Mouse (Mus musculus) hindbrain, embryonic 16.5 days (tissue): ENCODE results near the gene S100a16. TPM values are rescaled to one million over a fixed set of nuclear protein-coding genes. Genes with fewer than 3 reads are reported as not detected.

ENCODE experiments used
- ATAC-seq: fragments of 200-750 bp; cut with Nextera tagmentation; 2 replicates; pipeline ENCODE4 v1.8.0; 2017; ENCODE audit warnings: moderate TSS enrichment, moderate library complexity
- H3K27ac ChIP-seq: fragments of 300-500 bp; sonication (generic); 2 replicates; pipeline ENCODE4 v1.5.1; 2014; ENCODE audit warnings: low read depth, mild to moderate bottlenecking, control low read depth, low read length, moderate library complexity
- H3K27me3 ChIP-seq: fragments of 300-500 bp; sonication (generic); replicated peaks from 2 replicates; pipeline ENCODE4 v1.6.1; 2014; ENCODE audit warnings: low read length; ENCODE audit not compliant: control insufficient read depth, insufficient read depth
- H3K36me3 ChIP-seq: fragments of 300-500 bp; sonication (generic); 2 replicates; pipeline ENCODE4 v1.6.1; 2014; ENCODE audit warnings: mild to moderate bottlenecking, low read length, moderate library complexity, mixed read lengths; ENCODE audit not compliant: control insufficient read depth, insufficient read depth
- H3K4me1 ChIP-seq: fragments of 300-500 bp; sonication (generic); 2 replicates; pipeline ENCODE4 v1.6.1; 2014; ENCODE audit warnings: low read depth, low read length; ENCODE audit not compliant: control insufficient read depth, insufficient read depth
- H3K4me2 ChIP-seq: fragments of 300-500 bp; sonication (generic); 2 replicates; pipeline ENCODE4 v1.6.1; 2014; ENCODE audit warnings: mild to moderate bottlenecking, low read length, control low read depth, moderate library complexity
- H3K4me3 ChIP-seq: fragments of 300-500 bp; sonication (generic); 2 replicates; pipeline ENCODE4 v1.5.1; 2014; ENCODE audit warnings: mild to moderate bottlenecking, low read length, control low read depth, moderate library complexity
- H3K9ac ChIP-seq: fragments of 300-500 bp; sonication (generic); 2 replicates; pipeline ENCODE4 v1.6.1; 2014; ENCODE audit warnings: low read depth, mild to moderate bottlenecking, control low read depth, low read length, moderate library complexity
- H3K9me3 ChIP-seq: fragments of 300-500 bp; sonication (generic); 2 replicates; pipeline ENCODE4 v1.6.1; 2014; ENCODE audit warnings: mild to moderate bottlenecking, low read length, moderate library complexity; ENCODE audit not compliant: control insufficient read depth
- WGBS: fragments of 180-500 bp; shearing (Covaris S2); extraction: QIAGEN DNeasy Blood & Tissue Kit; methylation state at CpG from one replicate; pipeline ENCODE4 v1.1.7; 2014; 5-methylcytosine and 5-hydroxymethylcytosine counted together
- polyA plus RNA-seq: library from polyadenylated mRNA; unstranded; fragments of >200 nt; fragmentation: Nextera tagmentation; extraction: Ambion mirVana; gene quantifications from 2 replicates; pipeline ENCODE4 v1.2.1, GENCODE M21; 2015

Gene S100a16
- polyA plus RNA-seq: 50.5 and 60.8 TPM in 2 replicates

DNA sequence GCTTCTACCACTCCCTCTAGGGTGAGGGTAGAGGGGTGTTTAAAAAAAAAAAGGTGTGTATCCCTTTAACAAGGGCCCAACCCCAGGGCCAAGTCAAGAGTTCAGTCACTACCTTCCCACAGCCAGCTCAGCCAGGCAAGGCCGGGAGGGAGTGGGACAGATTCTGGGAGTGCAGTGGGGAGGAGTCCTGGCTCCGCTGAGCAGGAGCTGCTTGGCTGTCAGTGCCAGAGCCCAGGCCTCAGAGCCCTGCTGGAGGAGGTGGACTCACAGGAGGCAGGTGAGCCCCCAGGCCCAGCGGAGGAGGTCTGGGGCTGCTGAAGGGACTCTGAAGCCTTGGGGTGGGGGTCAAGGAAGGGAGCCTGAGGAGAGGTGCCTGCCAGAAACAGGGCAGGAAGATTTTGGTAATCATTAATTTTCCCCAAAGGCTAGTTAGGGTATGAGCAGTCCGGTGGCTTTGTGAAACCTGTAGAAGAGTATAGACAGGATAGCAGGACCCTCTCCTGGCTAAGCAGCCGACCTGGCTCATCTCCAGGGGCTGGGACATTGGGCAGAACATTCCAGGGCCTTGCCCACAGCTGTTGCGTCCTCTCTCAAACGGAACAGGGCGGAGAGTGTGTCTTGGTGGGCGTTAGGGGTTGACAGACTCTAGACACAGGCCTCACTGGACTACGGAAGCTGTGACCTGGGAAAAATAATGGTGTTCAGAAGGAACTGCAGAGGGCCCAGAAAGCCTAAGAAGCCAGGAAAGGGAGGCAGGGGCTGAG lies at the start of gene S100a16:
TSS of gene S100a16 (plus strand) at position 114 of the 764 bp plus-strand sequence.
- peaks cover 4% of the 10 kb centered on the region; the same call in 1 of the 2 replicates for H3K4me1 ChIP-seq
- H3K9ac ChIP-seq: peak within 1 kb of the TSS; percentile 41
- H3K4me3 ChIP-seq: peak within 1 kb of the TSS; percentile 17; the same call in 1 of the 2 replicates
- no peak; the same call in 1 of the 2 replicates for ATAC-seq
- H3K36me3 ChIP-seq: no peaks in the 10 kb centered on the region
- no peaks in the 10 kb centered on the region for H3K27me3 ChIP-seq
- no peaks in the 10 kb centered on the region for H3K9me3 ChIP-seq
- H3K4me2 ChIP-seq: peak within 1 kb of the TSS; percentile 37; the same call in 1 of the 2 replicates
- WGBS: 41% methylated on average over 10 of the region's 10 CpGs
- no peak within 1 kb of the TSS for H3K27ac ChIP-seq

DNA sequence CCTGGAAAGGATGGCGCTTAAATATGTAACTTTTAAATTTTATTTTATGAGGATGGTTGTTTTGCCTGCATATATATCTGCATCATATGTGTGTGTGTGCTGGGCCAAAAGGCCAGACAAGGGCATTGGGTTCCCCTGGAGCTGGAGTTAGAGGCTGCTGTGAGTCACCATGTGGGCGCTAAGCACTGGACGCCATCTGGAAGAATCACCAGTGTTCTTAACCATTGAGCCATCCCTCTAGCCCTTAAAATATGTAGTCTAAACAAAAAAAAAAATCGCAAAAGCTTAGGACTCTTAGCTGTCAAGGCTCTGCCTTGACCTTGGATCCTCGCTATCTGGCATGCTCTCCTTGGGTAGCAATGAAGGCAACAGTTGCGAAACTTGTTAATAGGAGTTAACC lies 48.5 kb upstream of the S100a16 start:
- Histone ChIP-seq H3K4me2 (no peak overlapping the region), H3K27me3 (no peaks in the 10 kb centered on the region), H3K4me3 (no peak overlapping the region), H3K36me3 (peaks cover 33% of the 10 kb centered on the region), H3K9ac (no peak overlapping the region), H3K9me3 (no peaks in the 10 kb centered on the region), H3K4me1 (peaks cover 7% of the 10 kb centered on the region), H3K27ac (no peak overlapping the region)
- 89% methylated on average over 6 of the region's 6 CpGs for WGBS
- ATAC-seq: no peak

DNA sequence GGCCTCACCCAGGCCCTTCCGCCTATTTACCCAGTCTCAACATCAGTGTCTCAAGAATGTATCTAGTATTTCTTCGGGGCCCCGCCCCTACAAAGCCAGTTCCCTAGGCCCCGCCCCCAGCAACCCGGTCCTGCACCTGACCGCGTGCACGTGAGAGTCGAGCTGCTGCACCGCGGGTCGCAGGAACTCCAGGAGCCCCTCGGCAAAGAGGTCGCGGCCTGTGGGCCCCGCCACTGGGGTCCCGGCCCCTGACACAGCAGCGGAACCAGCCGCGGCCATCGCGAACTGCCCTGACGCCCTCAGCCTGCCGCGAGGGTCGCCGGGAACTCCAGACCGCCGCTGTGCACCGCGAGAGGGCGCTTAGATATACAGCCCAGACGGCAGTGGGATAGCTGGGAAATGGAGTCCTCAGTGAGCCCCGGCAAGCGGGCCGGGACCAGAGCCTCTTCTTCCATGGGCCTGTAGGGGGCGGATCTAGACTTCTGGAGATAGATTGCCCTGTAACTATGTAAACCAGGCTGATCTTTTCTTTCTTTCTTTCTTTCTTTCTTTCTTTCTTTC lies 46.3 kb upstream of the S100a16 start, which contains the start of gene Snapin:
TSS of gene Snapin (minus strand) at position 338 of the 561 bp plus-strand sequence.
- Histone ChIP-seq H3K4me1 (peaks cover 7% of the 10 kb centered on the region), H3K27ac (peak within 1 kb of the TSS; percentile 85), H3K9me3 (no peaks in the 10 kb centered on the region), H3K27me3 (no peaks in the 10 kb centered on the region), H3K9ac (peak within 1 kb of the TSS; percentile 93), H3K4me3 (peak within 1 kb of the TSS; percentile 89), H3K4me2 (peak within 1 kb of the TSS; percentile 81), H3K36me3 (peaks cover 21% of the 10 kb centered on the region)
- under 1% methylated on average over 37 of the region's 37 CpGs for WGBS
- peak; percentile 98 for ATAC-seq

DNA sequence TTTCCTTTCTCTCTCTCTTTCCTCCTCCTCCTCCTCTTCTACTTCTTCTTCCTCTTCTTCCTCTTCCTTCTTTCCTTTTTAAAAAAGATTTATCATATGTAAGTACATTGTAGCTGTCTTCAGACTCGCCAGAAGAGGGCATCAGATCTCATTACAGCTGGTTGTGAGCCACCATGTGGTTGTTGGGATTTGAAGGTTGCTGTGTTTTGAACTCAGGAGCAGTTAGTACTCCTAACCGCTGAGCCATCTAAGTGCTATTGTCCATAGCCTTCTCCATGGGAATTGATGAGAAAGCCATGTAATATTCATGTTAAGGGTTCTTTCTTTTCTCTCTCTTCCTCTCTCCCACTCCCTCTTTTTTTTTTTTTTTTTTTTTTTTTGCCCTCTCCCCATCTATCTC lies 45.7 kb upstream of the S100a16 start:
- Histone ChIP-seq H3K27me3 (no peaks in the 10 kb centered on the region), H3K9ac (no peak overlapping the region), H3K27ac (no peak overlapping the region), H3K4me2 (no peak overlapping the region), H3K4me3 (no peak overlapping the region), H3K4me1 (peaks cover 7% of the 10 kb centered on the region), H3K36me3 (peaks cover 16% of the 10 kb centered on the region), H3K9me3 (no peaks in the 10 kb centered on the region)
- 30% methylated on average over 2 of the region's 2 CpGs for WGBS
- no peak for ATAC-seq

DNA sequence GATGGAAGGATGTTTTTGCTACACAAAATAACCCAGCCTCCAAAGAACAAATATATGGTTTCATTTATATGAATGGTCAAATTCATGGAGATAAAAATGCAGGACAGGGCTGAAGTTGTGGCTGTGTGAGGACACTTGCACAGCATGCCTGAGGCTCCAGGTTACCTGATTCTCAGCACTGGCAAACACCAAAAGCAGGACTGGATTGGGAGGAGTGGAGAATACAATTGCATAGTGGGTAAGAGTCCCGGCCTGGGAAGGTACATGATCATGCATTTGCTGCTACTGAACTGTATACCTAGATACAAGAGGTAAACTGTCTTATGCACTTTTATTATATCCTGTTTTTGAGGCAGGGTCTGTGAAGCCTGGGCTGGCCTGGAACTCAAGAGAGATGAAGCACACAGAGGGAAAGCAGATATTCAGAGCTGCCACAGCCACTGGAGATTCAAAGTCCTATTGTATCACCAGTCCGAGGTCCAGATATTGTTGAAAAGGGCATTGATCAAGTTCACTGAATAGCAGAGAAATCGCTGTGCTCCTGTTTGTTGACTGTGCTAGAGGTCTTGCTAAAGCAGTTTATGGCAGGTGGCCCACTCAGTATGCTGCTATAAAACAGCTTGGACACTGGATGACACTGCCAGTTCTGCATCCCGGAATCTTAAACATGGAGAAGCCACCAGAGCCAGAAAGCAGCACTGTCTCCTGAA lies 43.1 kb upstream of the S100a16 start:
- ATAC-seq: no peak
- peaks cover 7% of the 10 kb centered on the region for H3K4me1 ChIP-seq
- no peak overlapping the region for H3K4me3 ChIP-seq
- no peak overlapping the region for H3K27ac ChIP-seq
- H3K27me3 ChIP-seq: no peaks in the 10 kb centered on the region
- no peak overlapping the region for H3K4me2 ChIP-seq
- peaks cover 9% of the 10 kb centered on the region; the same call in 1 of the 2 replicates for H3K36me3 ChIP-seq
- H3K9me3 ChIP-seq: no peaks in the 10 kb centered on the region
- H3K9ac ChIP-seq: no peak overlapping the region
- 71% methylated on average over 4 of the region's 4 CpGs for WGBS

DNA sequence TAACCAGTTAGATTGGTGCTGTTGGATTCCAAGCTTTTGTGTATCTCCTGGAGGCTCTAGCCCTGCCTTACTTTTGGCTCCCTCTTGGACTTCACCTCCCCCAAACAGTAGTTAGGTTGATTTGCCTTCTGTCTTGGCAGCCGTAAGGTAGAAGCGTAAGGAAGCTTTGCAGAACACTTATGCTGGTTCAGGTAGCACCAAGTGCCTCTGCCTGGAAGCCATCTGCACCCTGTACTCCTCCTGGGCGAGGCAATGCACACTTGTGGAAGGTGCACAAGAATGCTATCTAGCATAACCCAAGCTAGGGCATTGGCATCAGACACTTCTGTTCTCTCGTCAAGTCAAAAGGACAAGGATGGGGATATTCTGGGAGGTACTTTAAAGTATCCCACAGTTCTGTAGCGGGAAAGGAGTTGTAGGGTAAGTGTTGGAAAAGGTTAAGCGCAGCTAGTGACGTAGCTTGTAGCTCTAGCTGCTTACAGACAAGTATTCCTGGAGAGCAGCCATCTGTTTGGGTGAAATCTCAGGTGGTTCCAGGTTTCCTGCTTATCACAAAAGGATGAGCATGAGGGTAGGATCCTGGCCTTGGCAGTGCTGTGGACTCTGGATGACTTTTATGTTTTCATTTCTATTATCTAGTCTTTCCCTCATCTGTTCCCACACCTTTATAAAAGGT lies 41.1 kb upstream of the S100a16 start:
- Histone ChIP-seq H3K4me3 (no peak overlapping the region), H3K9ac (no peak overlapping the region), H3K27me3 (no peaks in the 10 kb centered on the region), H3K4me1 (no peaks in the 10 kb centered on the region), H3K27ac (no peak overlapping the region), H3K9me3 (no peaks in the 10 kb centered on the region), H3K36me3 (peaks cover 11% of the 10 kb centered on the region), H3K4me2 (no peak overlapping the region)
- no peak for ATAC-seq
- 90% methylated on average over 7 of the region's 7 CpGs for WGBS

DNA sequence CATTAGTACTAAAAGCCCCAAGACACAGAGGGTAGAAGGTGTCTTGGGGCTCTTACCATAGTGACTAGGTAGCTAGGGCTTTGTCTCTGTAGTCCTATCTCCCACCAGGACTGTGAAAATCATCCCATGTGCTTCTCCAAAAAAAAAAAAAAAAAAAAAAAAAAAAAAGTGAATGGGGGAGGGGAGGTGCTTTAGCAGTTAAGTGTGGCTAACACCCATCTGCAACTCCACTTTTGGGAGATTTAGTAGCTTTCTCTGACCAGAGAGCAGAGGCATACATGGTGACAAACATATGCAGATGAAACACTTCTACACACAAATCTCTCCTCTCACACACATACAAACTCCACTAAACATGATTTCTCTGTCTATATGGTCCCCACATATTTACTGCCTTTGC lies 39.5 kb upstream of the S100a16 start:
- H3K4me2 ChIP-seq: no peak overlapping the region
- no peaks in the 10 kb centered on the region for H3K4me1 ChIP-seq
- no peak overlapping the region for H3K4me3 ChIP-seq
- H3K27me3 ChIP-seq: no peaks in the 10 kb centered on the region
- H3K36me3 ChIP-seq: peaks cover 23% of the 10 kb centered on the region
- H3K27ac ChIP-seq: no peak overlapping the region
- no peaks in the 10 kb centered on the region for H3K9me3 ChIP-seq
- no peak overlapping the region for H3K9ac ChIP-seq
- ATAC-seq: no peak

DNA sequence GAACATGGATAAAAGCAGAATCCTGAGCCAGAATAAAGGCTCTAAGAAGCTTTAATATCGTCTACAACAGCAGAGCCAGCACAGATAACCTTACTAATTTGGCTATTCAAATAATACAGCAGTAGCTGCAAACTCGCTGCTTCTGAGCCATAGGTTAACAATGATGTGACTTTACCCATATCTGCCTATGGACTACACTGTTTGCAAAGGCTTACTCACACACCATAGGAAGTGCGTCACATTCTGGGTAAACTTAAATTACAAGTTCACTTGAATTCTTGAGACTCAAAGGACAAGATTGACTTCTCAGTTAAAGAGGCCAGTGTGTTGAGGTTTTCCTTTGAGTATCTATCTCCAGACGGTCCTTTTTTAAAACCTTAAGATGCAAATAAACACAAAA lies 33.6 kb upstream of the S100a16 start:
- Histone ChIP-seq H3K4me3 (no peak overlapping the region), H3K4me2 (no peak overlapping the region), H3K27ac (no peak overlapping the region), H3K27me3 (no peaks in the 10 kb centered on the region), H3K36me3 (peaks cover 38% of the 10 kb centered on the region), H3K4me1 (peaks cover 17% of the 10 kb centered on the region), H3K9ac (no peak overlapping the region), H3K9me3 (no peaks in the 10 kb centered on the region)
- ATAC-seq: no peak
- 89% methylated on average over 4 of the region's 4 CpGs for WGBS
